Mouse (Mus musculus) adrenal gland, postnatal 36 days (tissue): ENCODE measurements at regions not wholly inside any gene's neighbourhood (a gene's known extent, or its start where the extent isn't known, plus 50 kb on each side); places are given as distances from the start of the nearest gene placed in this dataset.

Experiments used
- DNase-seq, 2 experiments: peaks; one replicate each; pipeline ENCODE4 v3.0.0; 2021; ENCODE audit warnings: mixed read lengths in 1 of 2

DNA sequence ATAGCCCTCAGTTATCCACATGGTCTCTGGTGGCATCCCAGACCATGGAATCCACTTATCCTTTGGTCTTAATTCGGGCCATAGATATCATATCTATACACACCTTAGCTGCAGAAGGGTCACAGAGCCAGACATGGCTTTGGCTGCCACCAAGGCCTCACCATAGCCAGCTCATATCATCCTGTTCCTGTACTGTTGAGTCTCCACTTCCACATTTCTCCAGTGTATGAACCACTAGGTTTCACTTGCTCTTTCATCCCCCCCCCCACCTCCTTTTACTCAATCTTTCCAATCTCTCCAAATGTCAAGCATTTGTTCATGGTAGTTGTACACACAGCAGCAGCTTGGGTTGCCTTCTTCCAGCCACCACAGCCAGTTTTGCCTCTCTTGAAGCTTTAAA is 589.2 kb downstream of the 1190002N15Rik start:
- no peak for DNase-seq

DNA sequence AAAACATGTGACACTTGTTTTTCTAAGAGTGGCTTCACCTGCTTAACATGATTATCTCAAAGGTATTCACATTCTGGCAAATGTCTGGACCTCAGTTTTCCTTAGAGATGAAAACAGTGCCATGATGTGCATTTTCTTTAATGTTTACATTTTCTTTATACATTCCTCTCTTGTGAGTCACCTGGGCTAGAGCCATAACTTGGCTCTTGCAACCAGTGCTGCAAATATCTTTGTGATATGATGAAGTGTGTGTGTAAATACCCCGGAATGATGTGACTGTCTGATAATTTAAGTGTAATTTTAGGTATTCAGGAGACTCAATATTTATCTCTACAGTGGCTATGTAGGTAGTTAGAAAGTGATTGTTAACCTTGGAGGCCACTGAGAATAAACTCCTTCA is 590.8 kb downstream of the 1190002N15Rik start:
- DNase-seq, result no peak

DNA sequence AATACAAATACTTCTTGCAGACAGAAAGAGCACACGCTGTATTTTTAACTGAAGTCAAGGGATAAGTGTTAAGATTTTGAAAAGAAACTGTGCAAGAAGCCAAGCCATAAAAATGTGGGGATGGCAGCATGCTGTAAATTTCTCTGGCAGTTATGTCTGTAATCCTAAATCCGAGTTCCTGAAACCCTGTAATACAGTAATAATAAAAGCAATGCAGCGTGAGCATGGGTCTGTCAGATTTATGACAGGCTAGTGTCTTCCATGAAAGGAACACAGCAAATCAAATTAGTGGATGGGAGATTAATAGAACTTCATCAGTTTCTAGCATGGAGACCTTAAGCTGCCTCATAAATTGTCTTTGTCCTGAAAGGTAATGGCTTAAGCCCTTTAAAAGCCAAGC is 597.7 kb downstream of the 1190002N15Rik start:
- no peak for DNase-seq

DNA sequence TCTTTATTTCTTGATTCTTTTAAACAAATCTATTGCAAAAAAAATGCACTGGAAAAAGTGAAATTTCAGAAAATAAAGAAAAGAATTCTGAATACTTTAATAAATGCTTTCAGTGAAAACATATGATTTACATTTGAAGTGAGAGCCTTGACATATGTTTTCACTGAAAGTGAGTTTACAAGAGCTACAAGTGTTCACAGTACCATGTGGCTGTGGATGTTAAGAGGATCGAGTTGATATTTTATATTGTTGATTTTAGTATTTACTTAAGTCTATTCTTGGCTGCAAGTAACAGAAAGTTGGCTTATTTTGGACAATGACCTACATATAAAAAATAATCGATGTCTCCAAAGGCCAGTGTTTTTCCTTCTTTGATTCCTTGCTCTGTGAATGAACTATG is 607.2 kb downstream of the 1190002N15Rik start:
- DNase-seq, result no peak

DNA sequence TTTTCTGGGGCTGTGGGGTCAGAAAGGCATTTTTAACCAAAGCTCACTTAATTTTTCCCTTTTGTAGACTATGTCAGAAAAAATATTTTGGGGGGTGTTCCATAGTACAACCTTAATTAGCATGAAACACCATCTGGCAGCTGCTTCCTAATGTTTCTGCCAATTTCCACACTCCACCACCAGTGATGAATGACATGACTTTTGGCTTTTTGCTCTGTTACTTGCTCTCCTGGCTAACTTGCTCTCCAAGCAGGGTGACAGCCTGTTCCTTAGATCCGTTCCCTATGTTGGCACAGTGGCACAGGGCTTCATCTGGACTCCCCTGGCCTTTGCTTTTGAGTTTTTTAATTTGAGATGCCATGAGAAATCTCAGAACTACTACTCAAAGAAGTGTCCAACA is 648.6 kb downstream of the 1190002N15Rik start:
- DNase-seq, result no peak

DNA sequence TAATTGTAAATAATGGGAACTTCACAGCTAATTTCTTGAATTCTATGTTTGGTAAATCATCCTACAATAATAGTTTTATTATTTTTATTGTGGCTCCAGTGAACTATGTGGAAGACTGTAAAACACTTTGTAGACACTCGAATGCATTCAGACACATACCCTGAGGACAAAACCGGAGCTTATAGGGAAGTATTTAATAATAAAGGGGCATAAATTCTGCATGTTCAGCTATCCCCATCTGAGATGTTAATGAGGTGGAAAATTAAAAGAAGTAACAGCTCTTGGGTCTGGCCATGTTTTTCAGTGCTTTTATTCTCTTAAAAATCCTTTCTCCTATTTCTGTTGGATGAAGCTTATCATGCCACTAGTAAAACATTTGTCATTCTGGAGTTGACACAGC is 657.8 kb downstream of the 1190002N15Rik start:
- no peak for DNase-seq

DNA sequence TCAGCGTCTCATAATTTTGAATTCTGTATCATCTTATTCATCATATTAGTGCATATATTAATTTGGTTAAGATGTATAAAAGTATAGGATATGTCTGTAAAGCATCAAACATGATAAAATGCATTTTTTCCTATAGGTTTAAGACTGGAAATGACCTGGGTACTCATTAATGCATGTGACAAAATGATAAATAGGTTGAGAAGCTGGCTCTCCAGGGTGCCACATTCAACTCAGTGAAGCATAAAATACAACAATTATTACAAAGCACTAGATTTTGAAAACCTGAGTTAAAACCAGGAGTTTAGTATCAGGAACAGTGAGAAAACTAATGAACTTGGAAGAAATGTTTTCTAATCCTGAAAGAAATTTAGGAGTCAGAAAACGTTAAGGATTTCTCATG is 658.3 kb downstream of the 1190002N15Rik start:
- DNase-seq, result no peak

DNA sequence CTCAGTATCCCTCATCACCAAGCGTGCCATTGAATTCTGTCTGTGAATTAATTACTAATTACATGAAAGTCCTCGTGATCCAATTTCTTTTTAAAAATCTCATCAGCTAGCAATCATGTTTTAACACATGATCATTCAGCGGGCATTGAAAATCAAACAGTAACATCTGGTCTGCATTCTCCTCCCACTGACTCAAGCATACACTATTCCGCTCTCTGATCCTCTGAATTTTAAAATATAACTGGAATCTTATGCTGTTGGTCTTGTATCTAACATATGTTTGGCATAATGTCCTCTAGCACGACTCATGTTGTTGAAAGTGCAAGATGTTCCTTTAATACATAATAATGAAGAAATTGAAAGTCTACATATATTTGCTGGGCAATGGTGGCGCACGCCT is 667.1 kb downstream of the 1190002N15Rik start:
- no peak for DNase-seq

DNA sequence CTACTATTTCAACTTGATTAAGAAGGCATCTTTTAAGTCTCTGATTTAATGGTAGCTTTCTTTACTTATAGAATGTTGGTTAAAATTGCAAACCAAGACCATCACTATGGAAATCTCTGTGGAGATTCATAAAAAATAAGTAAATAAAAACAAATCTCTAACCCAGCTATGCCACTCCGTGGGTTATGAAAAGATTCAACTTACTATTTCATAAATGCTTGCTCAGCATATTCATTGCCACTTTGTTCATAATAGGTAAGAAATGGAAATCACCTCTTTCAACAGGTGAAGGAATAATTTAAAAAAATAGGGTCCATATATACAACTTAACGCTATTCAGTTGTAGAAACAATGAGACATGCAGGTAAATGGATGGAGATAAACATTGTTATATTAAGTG is 679.9 kb downstream of the 1190002N15Rik start:
- DNase-seq, result no peak

DNA sequence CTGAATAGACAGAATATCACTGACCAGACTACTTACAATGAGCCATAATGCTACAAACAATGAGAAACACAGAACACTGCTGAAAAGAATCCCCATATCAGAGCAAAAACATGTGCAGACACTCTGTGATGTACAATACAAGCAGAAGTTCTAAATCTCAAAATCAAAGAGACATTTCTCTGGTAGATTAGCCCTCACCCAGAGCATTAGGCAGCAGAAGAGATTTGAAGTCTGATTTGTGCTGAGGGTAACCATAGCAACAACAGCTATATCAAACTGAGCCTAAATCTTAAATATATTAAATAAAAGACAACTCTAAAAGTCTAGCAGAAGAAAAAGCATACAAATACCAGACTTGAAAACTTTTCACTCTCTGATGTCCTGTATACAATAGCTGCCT is 691.5 kb downstream of the 1190002N15Rik start:
- no peak for DNase-seq

DNA sequence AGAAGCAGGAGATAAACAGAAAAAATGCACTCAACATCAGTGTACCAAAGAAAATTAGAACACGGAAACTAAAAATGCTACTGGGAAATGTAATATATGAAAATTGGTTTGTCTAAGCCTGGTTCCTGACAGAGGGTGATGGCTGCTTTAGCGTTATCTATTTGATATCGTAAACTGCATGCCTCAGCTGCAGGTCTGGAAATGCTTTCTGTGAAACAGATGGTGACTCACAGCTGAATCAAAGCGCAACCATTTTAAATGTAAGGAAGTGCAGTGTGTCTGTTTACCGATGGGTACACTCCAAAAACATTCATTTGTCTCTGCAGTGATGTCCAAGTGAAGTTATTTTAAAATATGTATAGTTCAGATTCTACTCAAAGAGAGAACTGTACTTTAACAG is 694.0 kb downstream of the 1190002N15Rik start:
- no peak for DNase-seq
